Mouse (Mus musculus) cerebellum, adult 11 months (tissue): Measurements from ENCODE around the gene Zfp687.
A peak's percentile ranks its signal among the peaks of the same experiment; 100 is the strongest.

Experiments
- DNase-seq: peaks from one replicate; pipeline ENCODE4 v3.0.0; 2022

Zfp687 gene

GRCm38 (mm10) chr3:95015891-95016531, 763 bp upstream of the Zfp687 start:
- DNase-seq: peak; percentile 98

DNA sequence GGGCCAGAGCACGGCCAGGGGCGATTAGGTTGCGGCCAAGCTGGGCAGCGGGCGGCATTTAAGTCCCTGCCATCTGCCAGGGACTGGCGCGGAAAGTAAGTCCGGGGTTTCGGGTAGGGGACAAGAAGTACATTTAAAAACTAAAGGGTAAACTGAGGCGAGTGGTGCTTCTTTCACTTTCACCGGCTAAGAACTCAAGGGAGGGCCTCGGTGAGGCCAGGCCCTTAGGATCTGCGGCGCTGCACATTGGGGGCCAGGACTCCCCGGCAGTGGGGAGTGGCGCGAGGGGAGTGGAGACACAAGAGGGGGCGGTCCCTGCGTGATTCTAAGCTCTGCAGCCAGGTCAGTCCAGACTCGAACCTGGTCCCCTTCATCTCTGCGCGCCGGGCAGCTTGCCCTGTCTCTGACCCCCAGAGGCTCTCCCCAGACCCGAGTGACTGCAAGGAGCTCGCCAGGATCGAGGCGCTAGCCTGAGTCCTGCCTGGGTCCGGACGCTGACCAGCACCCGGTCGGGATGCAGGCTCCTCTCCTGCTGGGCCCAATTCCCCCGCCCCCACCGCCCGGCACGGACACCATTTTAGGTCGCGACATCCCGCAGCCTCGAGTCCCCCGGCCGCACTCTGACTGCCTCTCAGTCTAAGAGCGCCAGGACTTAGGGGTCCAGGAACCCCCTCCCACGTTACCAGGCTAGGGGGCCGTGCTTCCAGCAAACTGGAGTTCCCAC, 658 bp downstream of the Zfp687 start:
- peak; percentile 71 for DNase-seq

- peak; percentile 69 for DNase-seq
Observed at GRCm38 (mm10) chr3:95013699-95014427, 1.4 kb downstream of the Zfp687 start.

- peak; percentile 35 for DNase-seq
Observed at GRCm38 (mm10) chr3:95012982-95013381, 2.3 kb downstream of the Zfp687 start.

GRCm38 (mm10) chr3:95010396-95010795, 4.9 kb downstream of the Zfp687 start:
- no peak for DNase-seq

DNA sequence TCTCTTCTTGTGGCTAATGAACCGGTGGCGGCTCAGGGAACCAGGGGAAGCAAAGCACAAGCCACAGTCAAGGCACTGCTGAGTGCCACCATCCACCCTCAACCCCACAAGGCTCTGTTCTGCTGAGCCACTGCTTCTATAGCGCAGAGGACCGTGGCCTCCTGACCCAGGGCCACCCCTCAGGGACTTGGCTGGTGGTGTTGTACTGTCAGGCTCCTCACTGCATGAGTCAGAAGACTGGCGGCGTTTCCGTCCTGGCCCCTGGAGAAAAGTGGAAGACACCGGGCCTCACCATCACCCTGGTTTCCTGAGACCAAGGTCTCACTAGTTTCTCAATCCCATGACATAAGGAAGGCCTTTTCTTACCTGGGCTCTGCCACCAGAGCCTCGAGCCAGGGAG, 7.5 kb downstream of the Zfp687 start:
- no peak for DNase-seq

DNA sequence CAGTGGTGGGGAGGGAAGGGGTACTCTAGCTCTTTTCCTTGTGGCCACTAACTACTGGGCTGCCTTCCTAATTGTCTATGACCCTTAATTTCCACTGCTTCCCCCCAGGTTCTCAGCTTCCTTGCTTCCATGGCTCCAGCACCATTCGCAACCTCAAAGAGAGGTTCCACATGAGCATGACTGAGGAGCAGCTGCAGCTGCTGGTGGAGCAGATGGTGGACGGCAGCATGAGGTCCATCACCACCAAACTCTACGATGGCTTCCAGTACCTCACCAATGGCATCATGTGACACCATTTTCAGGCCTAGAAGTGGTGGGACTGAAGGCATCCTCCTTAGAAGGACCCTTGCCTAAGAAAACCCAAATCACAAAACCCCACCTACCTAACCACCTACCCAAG, 9.6 kb downstream of the Zfp687 start:
- DNase-seq: no peak

GRCm38 (mm10) chr3:95003273-95003672, 12.0 kb downstream of the Zfp687 start:
- DNase-seq: no peak

GRCm38 (mm10) chr3:95002569-95002968, 12.7 kb downstream of the Zfp687 start:
- DNase-seq: no peak

DNA sequence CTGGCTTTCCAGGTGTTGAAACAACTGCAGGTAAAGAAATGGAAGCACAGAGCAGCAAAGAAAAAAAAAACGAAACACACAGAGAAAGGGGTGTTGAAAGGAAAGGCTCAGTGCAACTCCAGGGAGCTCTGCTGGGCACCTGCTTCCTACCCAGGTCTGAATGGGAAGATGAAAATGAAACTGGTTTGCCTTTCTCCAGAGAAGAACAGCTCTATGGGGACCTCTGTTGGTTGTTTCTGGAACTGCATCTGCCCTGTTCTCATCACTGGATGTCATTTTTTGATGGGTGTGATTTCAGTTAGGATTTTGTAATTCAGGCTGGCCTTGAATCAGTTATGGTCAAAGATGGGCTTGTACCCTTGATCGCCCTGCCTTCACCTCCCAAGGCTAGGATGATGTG, 18.3 kb downstream of the Zfp687 start:
- DNase-seq: peak; percentile 71

DNA sequence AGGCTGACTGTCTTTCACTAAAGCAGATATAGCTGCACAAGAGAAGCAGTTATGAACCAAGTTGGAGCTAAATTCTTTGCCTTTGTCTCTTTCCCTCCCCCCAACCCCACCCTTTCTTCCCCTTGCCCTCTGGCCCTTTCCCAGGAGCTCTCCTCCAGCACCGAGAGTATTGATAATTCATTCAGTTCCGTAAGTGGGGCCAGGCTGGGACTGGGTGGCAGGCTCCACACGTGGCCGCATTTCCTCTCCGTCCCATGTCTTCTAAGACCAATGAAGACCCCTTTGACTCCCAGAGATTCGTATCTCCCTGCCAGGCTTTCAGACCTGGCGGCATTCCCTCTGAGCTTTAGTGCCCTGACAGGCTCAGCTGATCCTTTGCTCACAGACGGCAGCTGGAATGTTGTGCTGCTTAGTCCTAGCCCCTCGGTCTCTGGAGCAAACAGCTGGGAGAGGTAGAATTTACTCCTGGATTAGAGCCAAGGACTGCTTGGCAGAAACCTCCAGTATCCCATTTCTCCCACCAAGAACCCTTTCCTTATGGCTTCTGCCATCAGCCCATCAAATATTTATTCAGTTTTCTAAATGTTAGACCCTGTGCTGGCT, 26.0 kb downstream of the Zfp687 start:
- no peak for DNase-seq

GRCm38 (mm10) chr3:94987578-94987977, 27.7 kb downstream of the Zfp687 start:
- no peak for DNase-seq

- DNase-seq: no peak
Observed at GRCm38 (mm10) chr3:94985513-94985912, 29.7 kb downstream of the Zfp687 start.

DNA sequence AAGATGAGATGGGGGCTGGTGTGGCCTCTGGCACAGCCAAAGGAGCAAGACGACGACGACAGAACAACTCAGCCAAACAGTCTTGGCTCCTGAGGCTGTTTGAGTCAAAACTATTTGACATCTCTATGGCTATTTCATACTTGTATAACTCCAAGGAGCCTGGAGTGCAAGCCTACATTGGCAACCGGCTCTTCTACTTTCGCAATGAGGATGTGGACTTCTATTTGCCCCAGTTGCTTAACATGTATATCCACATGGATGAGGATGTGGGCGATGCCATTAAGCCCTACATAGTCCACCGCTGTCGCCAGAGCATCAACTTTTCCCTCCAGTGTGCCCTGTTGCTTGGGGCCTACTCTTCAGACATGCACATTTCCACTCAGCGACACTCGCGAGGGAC, 30.9 kb downstream of the Zfp687 start:
- DNase-seq: no peak

DNA sequence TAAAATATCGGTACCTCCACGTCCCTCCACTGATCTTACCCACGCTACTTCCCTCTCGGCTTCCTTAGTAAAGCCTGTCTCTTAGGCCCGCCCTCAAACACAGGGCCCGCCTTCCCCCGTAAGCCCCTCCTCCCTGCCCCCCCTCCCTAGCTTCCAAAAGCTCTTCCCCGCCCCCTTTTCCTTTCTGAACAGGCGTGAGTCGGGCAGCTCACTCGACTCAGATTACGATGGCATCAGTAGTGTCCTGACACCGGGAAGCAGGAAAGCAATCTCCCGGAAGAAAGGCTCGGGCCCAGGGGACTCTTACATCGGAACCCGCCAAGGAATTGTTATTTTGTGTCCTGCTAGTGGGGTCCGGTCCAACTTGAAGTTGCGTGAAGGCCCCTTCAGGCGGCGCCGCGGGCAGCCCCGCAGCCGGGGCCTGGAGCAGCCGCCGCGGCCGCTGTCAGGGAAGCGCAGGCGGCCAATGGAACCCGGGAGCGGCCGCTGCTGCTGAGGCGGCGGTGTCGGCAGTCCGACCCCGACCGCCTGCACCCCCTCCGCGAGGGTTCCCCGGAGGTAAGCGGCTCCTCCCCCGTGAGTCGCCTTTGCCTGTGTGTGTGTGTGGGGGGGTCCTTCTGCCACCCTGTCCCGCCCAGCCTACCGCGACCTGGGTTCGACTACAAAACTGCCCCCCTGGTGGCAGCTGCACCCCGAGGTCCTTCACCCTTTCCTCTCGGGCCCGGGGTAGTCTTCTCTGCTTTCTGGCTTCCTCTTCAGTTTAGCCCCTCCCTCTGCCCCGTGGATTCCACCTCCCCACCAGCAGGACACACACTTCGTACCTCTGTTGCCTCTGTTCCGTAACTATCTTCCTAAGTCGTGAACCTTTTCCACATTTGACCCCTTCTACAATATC, 40.5 kb downstream of the Zfp687 start, which contains the start of gene Pi4kb:
Gene Pi4kb (plus strand): TSS at position 204 of the 895 bp plus-strand sequence.
- peak; percentile 75 for DNase-seq

DNA sequence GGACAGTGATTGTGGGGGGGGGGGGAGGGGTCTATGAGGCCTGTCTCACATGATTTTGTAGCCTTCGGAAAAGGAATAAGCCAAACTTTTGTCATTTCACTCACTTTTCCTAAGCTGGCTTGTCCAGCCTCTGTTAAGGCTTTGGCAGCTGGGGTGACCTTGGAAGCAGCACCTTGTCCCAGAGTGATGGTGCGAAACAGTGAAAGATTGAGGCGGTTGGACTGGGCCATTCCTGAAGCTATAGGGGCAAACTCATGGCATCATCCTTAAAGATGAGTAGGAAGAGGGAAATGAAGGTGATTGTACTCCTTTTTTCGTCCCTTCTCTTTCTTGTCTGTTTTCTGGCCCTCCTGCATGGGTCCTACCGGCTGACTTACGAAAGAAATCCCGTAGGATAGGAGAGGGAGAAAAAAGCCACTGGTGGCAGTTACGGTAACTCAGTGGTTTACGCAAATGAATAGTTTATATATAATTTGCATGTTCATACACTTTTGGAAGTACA, 41.2 kb downstream of the Zfp687 start:
- DNase-seq: no peak

DNA sequence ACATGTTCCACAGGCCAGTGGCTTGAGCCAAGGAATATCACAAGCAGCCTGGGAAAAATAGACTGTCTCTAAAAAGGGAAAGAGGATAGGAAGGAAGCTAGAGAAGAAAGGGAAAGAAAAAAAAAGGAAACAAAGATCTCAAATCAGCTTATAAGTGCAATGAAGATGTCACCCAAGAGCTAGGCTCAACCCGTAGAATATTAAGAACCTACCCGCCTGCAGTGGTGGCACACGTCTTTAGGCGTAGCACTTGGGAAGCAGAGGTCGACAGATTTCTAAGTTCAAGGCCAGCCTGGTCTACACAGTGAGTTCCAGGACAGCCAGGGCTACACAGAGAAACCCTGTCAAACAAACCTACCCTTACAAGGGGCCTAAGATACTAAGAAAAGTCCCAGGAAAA, 41.6 kb downstream of the Zfp687 start:
- no peak for DNase-seq

- DNase-seq: no peak
Observed at GRCm38 (mm10) chr3:94972552-94972951, 42.7 kb downstream of the Zfp687 start.

GRCm38 (mm10) chr3:94965878-94966277, 49.4 kb downstream of the Zfp687 start:
- DNase-seq: no peak

DNA sequence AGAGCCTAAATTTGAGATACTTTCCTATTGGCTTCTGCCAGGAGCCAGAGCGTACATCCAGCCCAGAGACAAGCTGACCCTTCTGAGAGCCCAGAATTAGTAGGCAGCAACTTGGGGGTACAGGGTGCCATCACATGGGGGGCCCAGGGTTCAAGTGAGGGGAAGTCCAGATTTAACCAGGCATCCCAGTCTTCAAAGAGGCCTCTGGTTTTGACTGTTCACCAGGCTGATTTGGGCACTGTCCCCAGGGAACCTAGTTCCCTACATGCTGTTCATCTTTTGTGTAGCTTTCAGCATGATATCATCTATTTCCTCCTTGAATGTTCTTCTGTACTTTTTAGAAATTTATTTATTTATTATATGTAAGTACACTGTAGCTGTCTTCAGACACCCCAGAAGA, 50.3 kb downstream of the Zfp687 start:
- DNase-seq: no peak

GRCm38 (mm10) chr3:94960322-94960721, 54.9 kb downstream of the Zfp687 start:
- no peak for DNase-seq

- DNase-seq: no peak
Observed at GRCm38 (mm10) chr3:94959871-94960270, 55.4 kb downstream of the Zfp687 start.
